Mouse (Mus musculus) heart, postnatal 0 days (tissue): ENCODE results near the gene Kif13a.

Experiments
- CTCF ChIP-seq: IDR thresholded peaks from 2 replicates; pipeline ENCODE4 v1.5.1; 2016; ENCODE audit warnings: antibody characterized with exemption, control low read depth, low read depth
- EP300 ChIP-seq: IDR thresholded peaks from 2 replicates; pipeline ENCODE4 v1.6.1; 2016; ENCODE audit warnings: antibody characterized with exemption, low read depth

DNA sequence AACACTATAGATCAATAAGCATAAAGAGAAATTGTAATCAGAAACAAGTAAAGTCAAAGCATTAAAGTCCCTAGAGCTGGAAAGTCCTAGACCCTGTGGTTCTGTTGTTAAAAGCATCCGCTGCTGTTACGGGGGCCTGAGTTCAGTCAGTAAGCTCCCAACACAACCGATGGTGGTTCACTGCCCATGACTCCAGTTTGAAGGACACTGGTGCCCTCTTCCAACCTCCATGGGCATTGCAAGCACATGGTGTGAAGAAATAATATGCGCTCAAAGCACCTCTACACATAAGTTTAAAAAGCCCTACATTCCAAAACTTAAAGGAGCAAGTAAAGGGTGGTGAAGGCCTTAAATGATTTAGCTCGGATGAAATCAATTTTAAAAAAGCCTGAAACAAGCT, 226.5 kb downstream of the Kif13a start:
- peak; percentile 24 for TF ChIP-seq CTCF
- no peak for TF ChIP-seq EP300
